In the genomic region with DNA sequence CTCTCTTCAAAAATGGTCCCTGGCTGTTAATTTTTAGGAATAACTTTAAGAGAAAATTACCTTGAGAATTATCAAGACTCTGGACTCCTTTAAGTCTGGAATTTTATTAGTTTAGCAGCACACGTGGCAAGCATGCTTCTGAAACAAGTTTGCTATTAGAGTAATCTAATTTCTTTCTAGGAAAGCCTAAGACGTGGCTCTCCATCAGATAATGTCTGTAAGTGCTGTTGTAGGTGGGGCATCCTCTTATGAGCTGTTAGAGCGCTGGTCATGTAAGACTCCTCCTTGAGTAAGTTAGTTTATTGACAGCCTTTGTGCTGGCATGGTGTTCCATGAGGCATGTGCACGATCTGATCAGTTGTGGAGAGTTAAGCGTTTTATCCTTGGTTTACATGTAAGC, we compare ENCODE assay signal across 21 mouse cellular contexts. TPM values are rescaled to one million over a fixed set of nuclear protein-coding genes. Genes with fewer than 3 reads are reported as not detected.
DNase-seq lines count a peak whose midpoint lies in the region; ATAC-seq lines count a peak whose summit lies in the region.
"Had no signal": no experiment of that assay in that cellular context is flagged by ENCODE, and none has a peak within 500 bp of the region (broad histone marks: within the 10 kb centered on the region; RNA-seq: fewer than 3 reads in every experiment).

No protein-coding gene starts in this region.

- H3K36me3 ChIP-seq in kidney, embryonic 15.5 days, result no peaks in the 10 kb centered on the region
- H3K36me3 ChIP-seq: embryonic facial prominence, embryonic 12.5 days; forebrain, embryonic 15.5 days had no signal

- no peaks in the 10 kb centered on the region for H3K9me3 ChIP-seq in kidney, embryonic 15.5 days (replicated peaks)
- H3K9me3 ChIP-seq: embryonic facial prominence, embryonic 12.5 days; forebrain, embryonic 13.5 days; forebrain, embryonic 15.5 days had no signal

- 62% methylated on average over 5 of the region's 5 CpGs for WGBS in kidney, embryonic 15.5 days

- H3K27ac ChIP-seq in kidney, embryonic 15.5 days, result peak overlapping the region; percentile 13; the same call in 1 of the 2 replicates
- H3K27ac ChIP-seq: embryonic facial prominence, embryonic 10.5 days; embryonic facial prominence, embryonic 12.5 days; forebrain, embryonic 13.5 days; forebrain, embryonic 15.5 days had no signal

- peaks cover 20% of the 10 kb centered on the region for H3K4me1 ChIP-seq in kidney, embryonic 15.5 days
- H3K4me1 ChIP-seq: forebrain, embryonic 15.5 days had no signal

- no peak for DNase-seq in kidney, postnatal 10 days
- peak; percentile 61 for DNase-seq in MN1 (ENCODE audit: low spot score)
- DNase-seq in cerebellum, postnatal 10 days, result no peak
- no peak for DNase-seq in adrenal gland, adult (ENCODE audit: inconsistent age in 2 of 2, low spot score in 1 of 2)
- DNase-seq: adrenal gland, adult 8-10 months; adrenal gland, postnatal 14 days; adrenal gland, postnatal 36 days; B cell, adult 2 months; cerebellum, adult 11-12 months; cerebellum, adult 2 months; cerebellum, adult 9-10 months; cerebellum, postnatal 14 days; forebrain, postnatal 0 days had no signal

- H3K9ac ChIP-seq in kidney, embryonic 15.5 days, result no peak overlapping the region
- H3K9ac ChIP-seq: embryonic facial prominence, embryonic 12.5 days; forebrain, embryonic 13.5 days; forebrain, embryonic 15.5 days; forebrain, postnatal 0 days had no signal

- no peak overlapping the region for H3K4me3 ChIP-seq in kidney, embryonic 15.5 days (replicated peaks)
- H3K4me3 ChIP-seq: embryonic facial prominence, embryonic 10.5 days; embryonic facial prominence, embryonic 12.5 days; forebrain, embryonic 13.5 days; forebrain, embryonic 15.5 days had no signal

- H3K27me3 ChIP-seq in kidney, embryonic 15.5 days, result no peaks in the 10 kb centered on the region
- H3K27me3 ChIP-seq: CH12.LX; embryonic facial prominence, embryonic 12.5 days; forebrain, embryonic 13.5 days; forebrain, embryonic 15.5 days had no signal

- no peak for ATAC-seq in kidney, embryonic 15.5 days (replicated peaks; ENCODE audit: low FRiP score)
- peak; percentile 69 for ATAC-seq in megakaryocyte-erythroid progenitor cell, adult 5-6 weeks (replicated peaks; ENCODE audit: low FRiP score, low TSS enrichment, poor library complexity, severe bottlenecking)
- ATAC-seq: CD4-positive, CD25-positive, alpha-beta regulatory T cell, adult 4 months; forebrain, embryonic 13.5 days; forebrain, embryonic 15.5 days; forebrain, postnatal 0 days had no signal

- H3K4me2 ChIP-seq in kidney, embryonic 15.5 days, result no peak overlapping the region
- H3K4me2 ChIP-seq: embryonic facial prominence, embryonic 12.5 days; forebrain, embryonic 13.5 days; forebrain, embryonic 15.5 days had no signal

RNA-seq across cellular contexts. Expression of a gene that starts 5.2 kb away (rescaled TPM):
- polyA plus RNA-seq in kidney, embryonic 15.5 days (2015; fragmentation: Nextera tagmentation; extraction: Ambion mirVana), result 14.1 and 15.5 TPM in 2 replicates
- 16.0 and 35.0 TPM in 2 replicates for total RNA-seq in megakaryocyte-erythroid progenitor cell, adult 5-6 weeks (2014; fragmentation: Nextera tagmentation)
- 24.2 and 25.9 TPM in 2 replicates for total RNA-seq in megakaryocyte-erythroid progenitor cell, adult 5-6 weeks (2017)
